Mouse (Mus musculus) limb, embryonic 11.5 days (tissue): ENCODE data around the gene Col4a4. TPM values are rescaled to one million over a fixed set of nuclear protein-coding genes. Genes with fewer than 3 reads are reported as not detected.

ENCODE experiments used
- ATAC-seq: fragments of 200-750 bp; cut with Nextera tagmentation; 2 replicates; pipeline ENCODE4 v1.8.0; 2017; ENCODE audit warnings: low read depth; ENCODE audit not compliant: insufficient number of reproducible peaks, low FRiP score, low TSS enrichment
- DNase-seq: peaks from one replicate; pipeline ENCODE4 v3.0.0-alpha.2; 2015; ENCODE audit warnings: low spot score
- H3K27ac ChIP-seq: fragments of 300-500 bp; sonication (generic); replicated peaks from 2 replicates; pipeline ENCODE4 v1.5.1; 2014; ENCODE audit warnings: low read depth, mild to moderate bottlenecking, low read length
- H3K27me3 ChIP-seq: fragments of 300-500 bp; sonication (generic); 2 replicates; pipeline ENCODE4 v1.6.1; 2014; ENCODE audit warnings: mild to moderate bottlenecking, low read length, mixed read lengths; ENCODE audit not compliant: control insufficient read depth, insufficient read depth
- H3K36me3 ChIP-seq: fragments of 300-500 bp; sonication (generic); 2 replicates; pipeline ENCODE4 v1.6.1; 2014; ENCODE audit warnings: mild to moderate bottlenecking, low read length, moderate library complexity, mixed read lengths; ENCODE audit not compliant: control insufficient read depth, insufficient read depth
- H3K4me1 ChIP-seq: fragments of 300-500 bp; sonication (generic); 2 replicates; pipeline ENCODE4 v1.6.1; 2014; ENCODE audit warnings: low read length, mixed read lengths; ENCODE audit not compliant: control insufficient read depth, insufficient read depth
- H3K4me2 ChIP-seq: fragments of 300-500 bp; sonication (generic); 2 replicates; pipeline ENCODE4 v1.6.1; 2014; ENCODE audit warnings: low read depth, mild to moderate bottlenecking, moderate library complexity; ENCODE audit not compliant: severe bottlenecking
- H3K4me3 ChIP-seq: fragments of 300-500 bp; sonication (generic); 2 replicates; pipeline ENCODE4 v1.5.1; 2014; ENCODE audit warnings: low read depth, low read length
- H3K9ac ChIP-seq: fragments of 300-500 bp; sonication (generic); 2 replicates; pipeline ENCODE4 v1.6.1; 2014; ENCODE audit warnings: mild to moderate bottlenecking, low read length
- H3K9me3 ChIP-seq: fragments of 300-500 bp; sonication (generic); 2 replicates; pipeline ENCODE4 v1.6.1; 2016; ENCODE audit warnings: low read length; ENCODE audit not compliant: control insufficient read depth
- WGBS: fragments of 180-500 bp; shearing (Covaris S2); extraction: QIAGEN DNeasy Blood & Tissue Kit; methylation state at CpG from one replicate; pipeline ENCODE4 v1.1.7; 2014; 5-methylcytosine and 5-hydroxymethylcytosine counted together
- polyA plus RNA-seq: library from polyadenylated mRNA; unstranded; fragments of >200 nt; fragmentation: Nextera tagmentation; extraction: Ambion mirVana; gene quantifications from 2 replicates; pipeline ENCODE4 v1.2.1, GENCODE M21; 2014

Gene Col4a4
- polyA plus RNA-seq, 1 experiment from 2014 or later = 0.03 TPM

DNA sequence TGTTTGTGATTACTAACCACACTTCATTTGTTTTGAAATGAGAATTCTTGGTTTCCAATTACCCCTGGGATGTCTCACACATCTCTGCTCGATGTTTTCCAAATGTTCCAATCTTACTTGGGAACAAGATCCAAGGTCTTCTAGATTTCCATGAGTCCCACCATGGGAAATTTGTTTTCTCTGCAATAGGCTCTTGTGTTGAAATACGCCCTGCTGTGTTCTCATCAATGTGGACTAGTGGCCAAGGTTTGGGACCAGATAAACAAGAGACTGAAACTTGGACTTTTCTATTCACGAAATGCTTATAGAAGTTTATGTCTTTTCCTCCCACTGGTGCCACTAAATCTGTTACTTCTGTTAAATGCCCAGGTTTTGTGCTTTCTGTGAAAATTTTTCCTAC, 11.0 kb downstream of the Col4a4 start:
- Histone ChIP-seq H3K4me3 (no peak overlapping the region), H3K36me3 (no peaks in the 10 kb centered on the region), H3K4me2 (no peak overlapping the region), H3K27ac (no peak overlapping the region), H3K4me1 (no peaks in the 10 kb centered on the region), H3K27me3 (no peaks in the 10 kb centered on the region), H3K9me3 (no peaks in the 10 kb centered on the region), H3K9ac (no peak overlapping the region)
- WGBS = 88% methylated on average over 3 of the region's 3 CpGs
- DNase-seq (no peak), ATAC-seq (no peak)

DNA sequence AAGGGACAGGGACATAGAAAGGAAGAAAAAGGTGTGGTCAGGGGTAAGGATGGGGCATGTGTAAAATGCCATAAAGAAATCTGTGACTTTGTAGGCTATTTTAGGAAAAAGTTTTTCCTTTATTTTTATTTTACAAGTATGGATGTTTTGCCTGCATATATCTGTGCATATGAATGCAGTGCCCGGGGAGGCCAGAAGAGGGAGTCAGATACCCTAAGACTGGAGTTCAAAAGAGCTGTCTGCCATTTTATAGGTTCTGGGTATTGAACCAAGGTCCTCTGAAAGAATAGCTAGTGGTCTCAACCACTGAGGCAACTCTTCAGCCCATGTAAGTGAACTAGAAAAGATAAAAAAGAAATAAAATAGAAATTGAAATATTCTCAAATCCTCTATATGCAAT, 14.9 kb downstream of the Col4a4 start:
- Histone ChIP-seq H3K9ac (no peak overlapping the region), H3K4me1 (no peaks in the 10 kb centered on the region), H3K4me3 (no peak overlapping the region), H3K4me2 (no peak overlapping the region), H3K27ac (no peak overlapping the region), H3K9me3 (no peaks in the 10 kb centered on the region), H3K27me3 (no peaks in the 10 kb centered on the region), H3K36me3 (no peaks in the 10 kb centered on the region)
- ATAC-seq (no peak), DNase-seq (peak; percentile 35)
- 68% methylated on average over 1 of the region's 1 CpGs for WGBS

DNA sequence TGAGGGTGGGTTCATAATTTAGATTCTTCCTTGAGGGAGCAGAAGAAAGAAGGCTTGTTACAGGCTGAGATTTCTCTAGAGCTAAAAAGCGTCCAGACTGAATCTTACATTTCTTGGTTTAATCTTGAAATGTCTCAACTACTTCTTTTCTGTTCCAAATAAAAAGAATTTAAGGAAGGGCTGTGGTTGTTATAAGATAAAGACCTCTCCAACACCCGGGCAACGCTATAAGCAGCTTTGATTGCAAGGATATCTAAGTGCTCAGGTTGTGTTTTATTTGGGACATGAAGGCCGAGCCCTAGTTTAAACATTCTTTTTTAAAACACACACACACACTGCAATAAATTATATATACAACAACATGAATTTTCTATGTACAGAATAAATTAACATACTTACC, 17.2 kb downstream of the Col4a4 start:
- Histone ChIP-seq H3K27me3 (no peaks in the 10 kb centered on the region), H3K9me3 (no peaks in the 10 kb centered on the region), H3K4me1 (no peaks in the 10 kb centered on the region), H3K9ac (no peak overlapping the region), H3K4me3 (no peak overlapping the region), H3K4me2 (no peak overlapping the region), H3K27ac (no peak overlapping the region), H3K36me3 (no peaks in the 10 kb centered on the region)
- DNase-seq (no peak), ATAC-seq (no peak)
- 90% methylated on average over 4 of the region's 4 CpGs for WGBS

DNA sequence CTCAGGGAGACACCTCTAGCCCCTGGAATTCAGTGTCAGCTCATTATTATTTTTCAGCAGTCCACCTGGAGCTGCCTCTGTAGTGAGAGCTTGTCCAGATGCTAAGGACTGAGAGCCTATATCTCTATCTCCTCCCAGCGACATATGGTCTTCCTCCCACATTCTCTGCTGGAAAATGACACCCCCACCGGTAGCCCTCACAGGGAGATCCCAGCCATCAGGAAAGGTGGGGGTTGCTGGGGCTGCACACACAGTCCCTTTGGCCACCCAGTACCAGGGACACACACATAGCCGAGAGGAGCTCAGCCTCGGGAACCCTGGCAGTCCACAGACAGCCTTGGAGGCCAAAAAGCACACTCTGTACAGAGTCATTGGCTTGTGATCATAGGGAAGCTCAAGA, 26.4 kb downstream of the Col4a4 start:
- Histone ChIP-seq H3K4me3 (no peak overlapping the region), H3K4me1 (no peaks in the 10 kb centered on the region), H3K4me2 (no peak overlapping the region), H3K9me3 (no peaks in the 10 kb centered on the region), H3K27me3 (no peaks in the 10 kb centered on the region), H3K9ac (no peak overlapping the region), H3K36me3 (no peaks in the 10 kb centered on the region), H3K27ac (no peak overlapping the region)
- ATAC-seq (no peak), DNase-seq (no peak)
- 58% methylated on average over 4 of the region's 4 CpGs for WGBS

DNA sequence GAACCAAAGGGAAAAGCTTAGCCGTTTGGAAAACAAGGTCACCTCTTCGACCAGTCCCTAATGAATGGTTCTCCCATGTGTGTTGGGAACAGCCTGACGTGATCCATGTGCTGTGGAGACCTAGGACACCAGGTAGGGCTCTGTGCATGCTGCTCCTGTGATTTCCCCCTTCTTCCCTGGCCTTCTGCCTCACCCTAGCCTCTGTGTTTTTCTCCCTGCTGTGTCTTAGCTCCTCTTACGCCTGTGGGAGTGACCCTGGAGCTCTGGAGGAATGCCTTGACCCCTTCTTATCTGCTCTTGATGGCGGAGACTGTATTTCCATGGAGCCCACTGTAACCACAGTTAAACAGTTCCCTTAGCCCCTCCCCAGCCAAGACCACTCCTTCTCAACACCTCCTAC, 31.8 kb downstream of the Col4a4 start:
- 78% methylated on average over 5 of the region's 5 CpGs for WGBS
- Histone ChIP-seq H3K9me3 (no peaks in the 10 kb centered on the region), H3K4me3 (no peak overlapping the region), H3K9ac (no peak overlapping the region), H3K27ac (no peak overlapping the region), H3K36me3 (no peaks in the 10 kb centered on the region), H3K4me2 (no peak overlapping the region), H3K27me3 (no peaks in the 10 kb centered on the region), H3K4me1 (no peaks in the 10 kb centered on the region)
- DNase-seq (no peak), ATAC-seq (no peak)

DNA sequence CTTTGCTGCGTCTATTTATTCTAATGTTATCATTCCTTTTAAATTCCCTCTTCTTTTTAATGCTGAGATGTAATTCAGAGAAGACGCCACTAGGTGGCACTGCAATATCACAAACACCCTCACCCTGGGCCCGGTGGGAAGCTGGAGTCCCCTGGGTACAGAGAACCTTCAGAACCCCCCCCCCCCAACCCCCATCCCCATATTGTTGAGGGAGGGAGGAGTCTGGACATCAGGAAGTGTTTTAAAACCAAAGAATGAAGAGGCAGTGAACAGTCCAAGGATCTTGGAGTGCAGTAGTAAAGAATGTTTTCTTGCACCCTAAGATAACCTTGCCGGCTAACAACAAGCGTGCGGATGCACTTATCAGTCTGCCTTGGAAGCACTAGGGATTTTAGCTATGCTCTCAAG, 32.2 kb downstream of the Col4a4 start:
- Histone ChIP-seq H3K4me3 (no peak overlapping the region), H3K4me2 (no peak overlapping the region), H3K27me3 (no peaks in the 10 kb centered on the region), H3K9ac (no peak overlapping the region), H3K27ac (no peak overlapping the region), H3K36me3 (no peaks in the 10 kb centered on the region), H3K4me1 (no peaks in the 10 kb centered on the region), H3K9me3 (no peaks in the 10 kb centered on the region)
- ATAC-seq (peak; percentile 68; the same call in 1 of the 2 replicates), DNase-seq (peak; percentile 63)
- WGBS = 43% methylated on average over 6 of the region's 6 CpGs

DNA sequence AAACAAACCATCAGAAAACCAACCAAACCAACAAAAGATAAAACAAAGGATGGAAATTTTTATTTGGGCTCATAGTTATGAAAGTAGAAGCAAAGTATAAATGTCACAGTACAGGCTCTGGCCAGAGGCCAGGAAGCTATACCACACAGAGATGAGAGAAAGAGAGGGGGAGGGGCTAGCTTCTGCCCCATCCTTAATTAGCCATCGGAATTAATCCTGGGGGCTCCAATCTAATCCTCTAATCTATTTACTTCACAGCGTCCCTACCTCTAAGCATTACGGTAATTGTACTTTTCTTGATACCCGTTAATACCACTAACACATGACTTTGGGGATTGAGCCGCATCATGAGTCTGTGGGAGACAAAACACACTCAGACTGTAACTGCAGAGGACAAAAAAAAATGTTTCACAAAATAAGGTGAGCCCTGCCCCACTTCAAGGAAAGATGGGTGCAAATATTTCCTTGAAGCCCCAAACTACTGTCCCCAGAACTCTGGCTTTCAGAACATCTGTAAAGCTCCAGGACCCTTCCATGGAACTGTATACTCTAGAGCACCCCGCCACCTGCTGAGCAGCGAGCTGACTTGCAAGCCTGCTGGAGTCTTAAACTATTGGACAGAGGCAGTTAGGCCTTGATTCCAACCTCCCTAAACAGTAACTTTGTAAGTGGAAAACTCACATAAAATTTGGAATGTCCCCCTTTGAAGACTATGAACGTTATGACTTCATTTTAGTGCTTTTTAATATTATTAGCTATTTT, 41.3 kb downstream of the Col4a4 start:
- H3K4me2 ChIP-seq = no peak overlapping the region
- no peak overlapping the region for H3K9ac ChIP-seq
- no peaks in the 10 kb centered on the region for H3K36me3 ChIP-seq
- no peak overlapping the region for H3K4me3 ChIP-seq
- DNase-seq (no peak), ATAC-seq (no peak)
- 79% methylated on average over 8 of the region's 8 CpGs for WGBS
- no peak overlapping the region for H3K27ac ChIP-seq
- H3K27me3 ChIP-seq = no peaks in the 10 kb centered on the region
- no peaks in the 10 kb centered on the region for H3K9me3 ChIP-seq
- no peaks in the 10 kb centered on the region for H3K4me1 ChIP-seq

DNA sequence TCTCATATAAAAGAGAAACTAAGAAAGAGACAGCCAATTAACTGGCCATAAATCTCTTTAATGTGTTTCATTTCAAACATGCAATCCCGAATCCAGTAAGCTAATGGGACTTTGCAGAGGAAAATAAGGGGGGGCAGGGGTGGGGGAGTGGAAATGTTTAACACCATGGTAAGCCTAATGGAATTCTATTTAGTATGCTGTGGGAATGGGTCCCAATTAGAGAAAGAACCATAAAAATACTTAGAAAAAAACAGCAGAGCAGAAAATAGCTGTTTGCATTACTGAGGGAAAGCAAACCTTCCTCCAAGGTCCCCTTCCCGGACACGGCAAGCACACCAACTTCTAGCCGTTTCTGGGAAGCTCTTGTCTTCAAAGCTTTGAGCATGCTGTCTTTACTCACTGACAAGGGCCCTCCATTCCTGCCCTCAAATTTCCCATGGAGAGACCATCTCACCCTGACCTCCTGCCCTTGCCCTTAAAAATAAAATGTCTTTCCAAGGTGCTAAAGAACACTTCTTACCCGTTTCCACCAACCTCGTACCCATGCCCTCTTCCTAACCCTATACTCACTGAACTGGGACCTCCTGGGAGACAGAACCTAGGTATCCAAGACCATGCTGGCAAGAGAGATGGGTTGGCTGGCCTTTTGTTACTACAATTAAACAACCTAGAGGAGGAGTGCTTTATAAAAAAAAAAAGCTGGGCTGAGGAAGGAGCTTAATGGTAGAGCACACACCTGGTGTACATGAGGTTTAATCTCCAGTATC, 42.0 kb downstream of the Col4a4 start:
- H3K9ac ChIP-seq = no peak overlapping the region
- H3K36me3 ChIP-seq = no peaks in the 10 kb centered on the region

More for the DNA sequence above, 42.0 kb downstream of the Col4a4 start:
- ATAC-seq (peak; percentile 51; the same call in 1 of the 2 replicates), DNase-seq (no peak)
- Histone ChIP-seq H3K9me3 (no peaks in the 10 kb centered on the region), H3K4me2 (no peak overlapping the region), H3K27ac (no peak overlapping the region), H3K4me1 (no peaks in the 10 kb centered on the region), H3K27me3 (no peaks in the 10 kb centered on the region), H3K4me3 (no peak overlapping the region)
- WGBS = 38% methylated on average over 6 of the region's 6 CpGs
